Mouse (Mus musculus): ENCODE measurements around the gene Filip1l. TPM values are rescaled to one million over a fixed set of nuclear protein-coding genes. Genes with fewer than 3 reads are reported as not detected.

Filip1l gene
- polyA plus RNA-seq, 1 experiment, result 15.1 TPM

- under 1% methylated on average over 64 of the region's 64 CpGs for WGBS
- peak; percentile 82 for DNase-seq
- Histone ChIP-seq H3K4me1 (ENCODE audit: control insufficient read depth, insufficient read depth, low read length) (no peaks in the 10 kb centered on the region), H3K4me3 (replicated peaks; ENCODE audit: extremely low read depth, low read depth, low read length) (peak within 1 kb of the TSS; percentile 75)
- TF ChIP-seq POLR2A (IDR thresholded peaks at IDR 0.05; ENCODE audit: borderline replicate concordance, extremely low read depth, low read depth, low read length) (no peak; the same call in 1 of the 2 replicates), CTCF (IDR thresholded peaks at IDR 0.05; ENCODE audit: insufficient read depth, low read length) (no peak)
Measured at GRCm38 (mm10) chr16:57606444-57607227, 253.7 kb downstream of the Filip1l start, which contains the start of gene Cmss1. Cmss1 (minus strand) TSS chr16:57606864.

GRCm38 (mm10) chr16:57611768-57612167 is 258.9 kb downstream of the Filip1l start:
- TF ChIP-seq POLR2A (IDR thresholded peaks at IDR 0.05; ENCODE audit: borderline replicate concordance, extremely low read depth, low read depth, low read length), result no peak
- TF ChIP-seq CTCF (IDR thresholded peaks at IDR 0.05; ENCODE audit: insufficient read depth, low read length), result peak; percentile 61
- WGBS, result 0% methylated on average over 1 of the region's 1 CpGs
- H3K4me1 ChIP-seq (ENCODE audit: control insufficient read depth, insufficient read depth, low read length), result no peaks in the 10 kb centered on the region
- no peak overlapping the region for H3K4me3 ChIP-seq (replicated peaks; ENCODE audit: extremely low read depth, low read depth, low read length)
- no peak for DNase-seq

Other genes starting within 250 kb of the Filip1l start
- 7.6 and 8.3 TPM in 2 replicates for gene Tomm70a, start 231.4 kb upstream of the Filip1l start, polyA plus RNA-seq (2012; rRNA removed)
- gene Nit2, start 185.8 kb upstream of the Filip1l start, polyA plus RNA-seq (2012; rRNA removed), result 7.9 and 13.1 TPM in 2 replicates
- 10.0 and 15.2 TPM in 2 replicates for gene Tbc1d23, start 121.6 kb upstream of the Filip1l start, polyA plus RNA-seq (2012; rRNA removed)
- gene Tmem30c, start 60.2 kb upstream of the Filip1l start, polyA plus RNA-seq (2012; rRNA removed), result not detected in 2 replicates

Data from lung, adult 2 months (tissue).